Mouse (Mus musculus) MEL (cell line): ENCODE measurements around the gene Ckap2l. TPM values are rescaled to one million over a fixed set of nuclear protein-coding genes. Genes with fewer than 3 reads are reported as not detected.

Experiments used
- DNase-seq: peaks from one replicate; pipeline ENCODE4 v3.0.0; 2011; ENCODE audit warnings: low read depth, low spot score
- H3K27ac ChIP-seq: 2 replicates; pipeline ENCODE4 v1.5.1; 2012; ENCODE audit warnings: low read depth, mild to moderate bottlenecking, control low read depth, low read length, moderate library complexity; ENCODE audit not compliant: control insufficient read depth
- H3K27me3 ChIP-seq, 2 experiments: fragments of 150-350 bp in 1 of 2; sonication (generic) in 1 of 2; 2 replicates each; pipeline ENCODE4 v1.6.1; 2012; ENCODE audit warnings: low read length in 2 of 2, mild to moderate bottlenecking in 2 of 2, improper control_type of control experiment in 1 of 2, moderate library complexity in 1 of 2; ENCODE audit not compliant: insufficient read depth in 2 of 2, control insufficient read depth in 1 of 2
- H3K36me3 ChIP-seq, 2 experiments: 2 replicates each; pipeline ENCODE4 v1.6.1; 2012 to 2014; ENCODE audit warnings: low read length in 2 of 2, improper control_type of control experiment in 1 of 2, inconsistent platforms in 1 of 2, mild to moderate bottlenecking in 1 of 2; ENCODE audit not compliant: insufficient read depth in 2 of 2, control insufficient read depth in 1 of 2
- H3K4me1 ChIP-seq, 2 experiments: fragments of 150-350 bp in 1 of 2; sonication (generic) in 1 of 2; 2 replicates each; pipeline ENCODE4 v1.6.1; 2012; ENCODE audit warnings: low read length in 2 of 2, improper control_type of control experiment in 1 of 2, mild to moderate bottlenecking in 1 of 2; ENCODE audit not compliant: insufficient read depth in 2 of 2, control insufficient read depth in 1 of 2
- H3K4me3 ChIP-seq, 2 experiments: fragments of 150-350 bp in 1 of 2; sonication (generic) in 1 of 2; 2 replicates each; pipeline ENCODE4 v1.5.1; 2012; ENCODE audit warnings: low read depth in 2 of 2, low read length in 2 of 2, mild to moderate bottlenecking in 2 of 2, moderate library complexity in 2 of 2, control low read depth in 1 of 2, improper control_type of control experiment in 1 of 2; ENCODE audit not compliant: control insufficient read depth in 1 of 2, insufficient read depth in 1 of 2
- H3K79me2 ChIP-seq: 2 replicates; pipeline ENCODE4 v1.6.1; 2012; ENCODE audit warnings: mild to moderate bottlenecking, low read length, moderate library complexity; ENCODE audit not compliant: control insufficient read depth, poor library complexity, insufficient read depth
- H3K9ac ChIP-seq: 2 replicates; pipeline ENCODE4 v1.6.1; 2012; ENCODE audit warnings: low read depth, mild to moderate bottlenecking, control low read depth, low read length, moderate library complexity; ENCODE audit not compliant: control insufficient read depth, poor library complexity, severe bottlenecking
- H3K9me3 ChIP-seq: fragments of 150-350 bp; sonication (generic); replicated peaks from 2 replicates; pipeline ENCODE4 v1.6.1; 2012; ENCODE audit warnings: mild to moderate bottlenecking, low read length, improper control_type of control experiment, moderate library complexity; ENCODE audit not compliant: insufficient read depth
- CHD1 ChIP-seq: IDR thresholded peaks from 2 replicates; pipeline ENCODE4 v1.6.1; 2012; ENCODE audit warnings: low read depth, mild to moderate bottlenecking, inconsistent platforms, low read length, improper control_type of control experiment
- CTCF ChIP-seq, 3 experiments: IDR thresholded peaks in 2 of 3; conservative IDR thresholded peaks in 1 of 3; 2 replicates each; pipeline ENCODE4 v1.5.1; 2011 to 2012; ENCODE audit warnings: low read length in 3 of 3, low read depth in 2 of 3, mild to moderate bottlenecking in 2 of 3, improper control_type of control experiment in 1 of 3, inconsistent platforms in 1 of 3, mixed read lengths in 1 of 3, moderate library complexity in 1 of 3; ENCODE audit not compliant: control insufficient read depth in 1 of 3, insufficient read depth in 1 of 3, poor library complexity in 1 of 3, severe bottlenecking in 1 of 3
- GATA1 ChIP-seq: IDR thresholded peaks from 2 replicates; pipeline ENCODE4 v1.6.1; 2011; ENCODE audit warnings: low read depth, low read length, improper control_type of control experiment
- MEF2A ChIP-seq: IDR thresholded peaks from 2 replicates; pipeline ENCODE4 v1.6.1; 2014; ENCODE audit warnings: low read depth, mild to moderate bottlenecking, inconsistent platforms, low read length, improper control_type of control experiment; ENCODE audit not compliant: poor library complexity, insufficient replicate concordance, severe bottlenecking; ENCODE audit errors: extremely low read depth
- MYB ChIP-seq: IDR thresholded peaks from 2 replicates; pipeline ENCODE4 v1.6.1; 2011; ENCODE audit warnings: mild to moderate bottlenecking, low read depth, low read length, improper control_type of control experiment
- NRF1 ChIP-seq: IDR thresholded peaks from 2 replicates; pipeline ENCODE4 v1.6.1; 2014; ENCODE audit warnings: low read depth, mild to moderate bottlenecking, inconsistent platforms, low read length, improper control_type of control experiment, moderate library complexity; ENCODE audit not compliant: poor library complexity, insufficient read depth, severe bottlenecking
- POLR2A ChIP-seq, 2 experiments: IDR thresholded peaks; 2 replicates each; pipeline ENCODE4 v1.6.1; 2011 to 2012; ENCODE audit warnings: low read length in 2 of 2, mild to moderate bottlenecking in 2 of 2, control low read depth in 1 of 2, improper control_type of control experiment in 1 of 2, low read depth in 1 of 2, moderate library complexity in 1 of 2; ENCODE audit not compliant: control insufficient read depth in 1 of 2, insufficient read depth in 1 of 2, poor library complexity in 1 of 2
- SIN3A ChIP-seq: IDR thresholded peaks from 2 replicates; pipeline ENCODE4 v1.6.1; 2012; ENCODE audit warnings: low read length, improper control_type of control experiment, inconsistent platforms
- TAL1 ChIP-seq: IDR thresholded peaks from 2 replicates; pipeline ENCODE4 v1.6.1; 2012; ENCODE audit warnings: mild to moderate bottlenecking, inconsistent platforms, low read length, moderate library complexity, mixed read lengths
- TBP ChIP-seq: IDR thresholded peaks from 2 replicates; pipeline ENCODE4 v1.8.0; 2011; ENCODE audit warnings: low read depth, low read length, improper control_type of control experiment
- ZKSCAN1 ChIP-seq: IDR thresholded peaks from 2 replicates; pipeline ENCODE4 v1.6.1; 2012; ENCODE audit warnings: low read depth, mild to moderate bottlenecking, inconsistent platforms, low read length, improper control_type of control experiment, moderate library complexity
- ZNF384 ChIP-seq: IDR thresholded peaks from 2 replicates; pipeline ENCODE4 v1.6.1; 2012; ENCODE audit warnings: low read depth, mild to moderate bottlenecking, inconsistent platforms, low read length, improper control_type of control experiment
- polyA plus RNA-seq, 2 experiments: library from polyadenylated mRNA; stranded (reverse) in 1 of 2; unstranded in 1 of 2; fragments of >175 nt in 1 of 2; fragments of >200 nt in 1 of 2; gene quantifications; 2 replicates each; pipeline versions ENCODE4 v1.2.1 to v1.2.4; 2012; ENCODE audit warnings: low replicate concordance in 2 of 2, low read depth in 1 of 2; ENCODE audit not compliant: insufficient read length in 2 of 2, insufficient read depth in 1 of 2, missing spikeins in 1 of 2
- total RNA-seq: library from RNA; depleted of rRNA; stranded (reverse); fragments of 300-350 nt; gene quantifications from 2 replicates; pipeline ENCODE4 v1.2.3, GENCODE M21; 2012

Ckap2l gene
- total and polyA plus RNA-seq, 3 experiments = 10.6 to 25.7 TPM; not detected in 1

DNA sequence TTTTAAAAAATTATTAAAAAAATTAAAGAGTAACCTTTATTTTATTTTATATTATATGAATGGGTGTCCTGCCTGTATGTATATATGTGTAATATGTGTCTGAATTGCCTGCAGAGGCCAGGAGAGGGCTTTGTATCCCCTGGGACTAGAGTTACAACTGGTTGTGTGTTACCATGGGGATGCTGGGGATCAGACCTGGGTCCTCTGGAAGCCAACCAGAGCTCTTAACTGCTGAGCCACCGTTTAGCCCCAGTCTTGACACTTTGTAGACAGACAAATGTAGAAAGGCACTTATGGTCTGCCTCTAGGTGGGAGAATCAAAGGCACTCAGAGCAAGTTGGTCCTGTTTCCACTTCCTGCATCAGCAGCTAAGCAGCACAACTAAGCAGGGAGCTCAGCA, 47.7 kb downstream of the Ckap2l start:
- Histone ChIP-seq H3K9me3 (no peaks in the 10 kb centered on the region), H3K4me1 (no peaks in the 10 kb centered on the region), H3K36me3 (no peaks in the 10 kb centered on the region), H3K9ac (no peak overlapping the region), H3K4me3 (no peak overlapping the region), H3K27ac (no peak overlapping the region), H3K27me3 (no peaks in the 10 kb centered on the region), H3K79me2 (no peaks in the 10 kb centered on the region)
- TF ChIP-seq TBP = no peak
- TF ChIP-seq ZNF384 = no peak
- TF ChIP-seq SIN3A = no peak
- no peak for TF ChIP-seq NRF1
- no peak for TF ChIP-seq MEF2A
- TF ChIP-seq POLR2A (IDR thresholded peaks at IDR 0.05; ENCODE audit: control insufficient read depth in 1 of 2, insufficient read depth in 1 of 2, low read depth in 1 of 2, low read length in 2 of 2, poor library complexity in 1 of 2) = no peak
- TF ChIP-seq MYB = no peak
- no peak for TF ChIP-seq ZKSCAN1
- no peak for TF ChIP-seq TAL1
- TF ChIP-seq CHD1 = no peak
- no peak for DNase-seq

DNA sequence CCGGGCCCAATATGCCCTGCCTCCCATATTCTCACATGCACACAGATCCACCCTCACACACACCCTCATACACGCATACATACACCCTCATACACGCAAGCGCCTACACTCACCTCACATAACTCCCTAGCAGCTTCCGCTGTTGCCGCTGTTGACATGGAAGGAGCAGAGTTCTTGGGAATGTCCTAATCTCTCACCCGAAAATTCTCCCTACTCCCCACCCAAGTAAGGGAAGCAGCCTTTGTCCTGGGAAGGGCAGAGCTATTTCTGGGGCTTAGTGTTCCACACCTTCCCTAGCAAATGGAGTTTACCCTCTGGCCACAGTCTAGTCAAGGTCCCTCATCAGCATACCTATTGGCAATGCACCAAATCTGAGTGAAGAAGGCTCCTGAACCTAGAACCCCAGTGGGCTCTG, 49.3 kb downstream of the Ckap2l start:
- H3K9ac ChIP-seq = no peak overlapping the region
- TF ChIP-seq CTCF (IDR thresholded peaks at IDR 0.05 in 2 of 3, conservative IDR thresholded peaks at IDR 0.05 in 1 of 3; ENCODE audit: control insufficient read depth in 1 of 3, insufficient read depth in 1 of 3, low read depth in 2 of 3, low read length in 3 of 3, poor library complexity in 1 of 3, severe bottlenecking in 1 of 3) = no peak
- TF ChIP-seq, all 39 proteins: peak for 0
- Histone ChIP-seq H3K27me3 (no peaks in the 10 kb centered on the region), H3K4me1 (no peaks in the 10 kb centered on the region), H3K27ac (no peak overlapping the region), H3K36me3 (no peaks in the 10 kb centered on the region), H3K79me2 (no peaks in the 10 kb centered on the region), H3K4me3 (no peak overlapping the region), H3K9me3 (no peaks in the 10 kb centered on the region)
- DNase-seq = no peak

DNA sequence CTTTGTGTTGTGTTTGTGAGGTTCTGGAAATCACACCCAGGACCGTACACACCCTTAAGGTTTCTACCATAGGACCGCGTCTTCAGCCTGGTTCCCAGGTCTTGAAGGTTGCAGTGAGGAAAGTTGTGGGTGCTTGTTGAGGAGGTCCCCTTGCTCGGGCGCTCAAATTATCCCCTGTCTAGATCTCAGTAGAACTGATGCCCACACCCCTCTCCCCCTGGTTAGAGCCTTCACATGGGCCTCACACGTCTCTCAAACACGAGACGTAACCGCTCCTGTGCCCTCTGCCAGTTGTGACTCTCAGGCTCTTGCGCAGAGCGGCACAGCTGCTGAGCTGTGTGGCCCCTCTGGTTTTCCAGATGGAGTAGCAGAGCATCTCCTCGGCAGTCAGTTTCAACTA, 50.1 kb downstream of the Ckap2l start:
- DNase-seq = no peak
- no peak for TF ChIP-seq GATA1
- TF ChIP-seq ZNF384 = no peak
- no peak for TF ChIP-seq POLR2A (IDR thresholded peaks at IDR 0.05; ENCODE audit: control insufficient read depth in 1 of 2, insufficient read depth in 1 of 2, low read depth in 1 of 2, low read length in 2 of 2, poor library complexity in 1 of 2)
- Histone ChIP-seq H3K4me3 (no peak overlapping the region), H3K9me3 (no peaks in the 10 kb centered on the region), H3K4me1 (no peaks in the 10 kb centered on the region), H3K27ac (no peak overlapping the region), H3K36me3 (no peaks in the 10 kb centered on the region), H3K79me2 (no peaks in the 10 kb centered on the region), H3K27me3 (no peaks in the 10 kb centered on the region), H3K9ac (no peak overlapping the region)
